Mouse (Mus musculus) urinary bladder, adult 18-20 months (tissue): ENCODE results near the gene Hsdl2.
"Not testable (repeated sequence)": the region's sequence is repeated elsewhere in the genome, so short reads cannot be mapped to it uniquely, and the experiment has no call there.

ENCODE experiments used
- DNase-seq, 2 experiments: peaks; one replicate each; pipeline ENCODE4 v3.0.0; 2022; ENCODE audit warnings: low spot score in 2 of 2, mixed read lengths in 2 of 2

Gene Hsdl2

GRCm38 (mm10) chr4:59581314-59582185 is at the start of gene Hsdl2:
Gene Hsdl2 (plus strand): TSS chr4:59581563.
- peak; percentile 97 to 98 for DNase-seq

- no peak for DNase-seq
Measured at GRCm38 (mm10) chr4:59533268-59533667, 48.1 kb upstream of the Hsdl2 start.

- DNase-seq = no peak
Measured at GRCm38 (mm10) chr4:59535624-59536023, 45.7 kb upstream of the Hsdl2 start.

GRCm38 (mm10) chr4:59536281-59536680 is 45.1 kb upstream of the Hsdl2 start:
- DNase-seq = no peak

GRCm38 (mm10) chr4:59543006-59543405 is 38.4 kb upstream of the Hsdl2 start:
- no peak for DNase-seq

- DNase-seq = no peak
Measured at GRCm38 (mm10) chr4:59544654-59545053, 36.7 kb upstream of the Hsdl2 start.

GRCm38 (mm10) chr4:59546285-59547071 is 34.9 kb upstream of the Hsdl2 start:
- no peak for DNase-seq

GRCm38 (mm10) chr4:59547136-59547889 is 34.0 kb upstream of the Hsdl2 start:
- no peak for DNase-seq

GRCm38 (mm10) chr4:59548011-59548559 is 33.3 kb upstream of the Hsdl2 start:
- no peak for DNase-seq

GRCm38 (mm10) chr4:59548560-59549174 is 32.7 kb upstream of the Hsdl2 start:
- DNase-seq = peak; percentile 74 to 75

- peak; percentile 88 to 91 for DNase-seq
Measured at GRCm38 (mm10) chr4:59549175-59549976, 32.0 kb upstream of the Hsdl2 start, which contains the start of gene Ptbp3. Gene Ptbp3 (minus strand): TSS chr4:59549364.

- no peak for DNase-seq
Measured at GRCm38 (mm10) chr4:59549977-59550560, 31.3 kb upstream of the Hsdl2 start.

- DNase-seq = no peak
Measured at GRCm38 (mm10) chr4:59551901-59552300, 29.5 kb upstream of the Hsdl2 start.

- DNase-seq = no peak
Measured at GRCm38 (mm10) chr4:59552835-59553234, 28.5 kb upstream of the Hsdl2 start.

- DNase-seq = no peak
Measured at GRCm38 (mm10) chr4:59553576-59553975, 27.8 kb upstream of the Hsdl2 start.

- no peak for DNase-seq
Measured at GRCm38 (mm10) chr4:59555177-59555576, 26.2 kb upstream of the Hsdl2 start.

GRCm38 (mm10) chr4:59557343-59557742 is 24.0 kb upstream of the Hsdl2 start:
- not testable (repeated sequence) for DNase-seq

- no peak for DNase-seq
Measured at GRCm38 (mm10) chr4:59558096-59558720, 23.2 kb upstream of the Hsdl2 start.

- DNase-seq = no peak
Measured at GRCm38 (mm10) chr4:59560141-59560540, 21.2 kb upstream of the Hsdl2 start.
